Mouse (Mus musculus): Measurements from ENCODE around the gene Otop3. TPM values are rescaled to one million over a fixed set of nuclear protein-coding genes. Genes with fewer than 3 reads are reported as not detected.
A peak's percentile ranks its signal among the peaks of the same experiment; 100 is the strongest.

Otop3 gene
- polyA plus RNA-seq, 1 experiment from 2014 or later = not detected

DNA sequence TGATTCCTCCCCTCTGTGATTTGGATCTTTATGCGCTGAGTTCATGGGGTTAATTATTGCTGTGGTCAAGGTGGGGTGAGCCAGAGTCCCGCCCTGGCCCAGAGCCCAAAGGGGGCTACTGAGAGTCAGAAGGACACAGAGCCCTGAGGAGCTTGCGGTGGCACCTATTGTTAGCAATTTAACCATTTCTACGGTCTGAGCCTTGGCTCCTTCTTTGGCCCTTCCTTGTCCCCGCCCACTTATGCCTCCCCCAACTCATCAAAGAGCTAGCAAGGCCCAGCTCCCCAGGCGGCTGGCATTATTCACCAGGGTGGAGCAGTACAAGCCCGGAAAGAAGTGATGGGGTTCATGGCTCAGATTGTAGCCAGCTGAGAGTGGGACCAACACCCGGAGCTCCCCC lies 27.7 kb upstream of the Otop3 start, which contains the start of gene Otop2:
Gene Otop2 (plus strand): TSS at position 301 of the 400 bp plus-strand sequence.
- 16% methylated on average over 8 of the region's 8 CpGs for WGBS
- Histone ChIP-seq H3K4me1 (replicated peaks; ENCODE audit: control insufficient read depth, insufficient read depth, low read length) (peaks cover 4% of the 10 kb centered on the region; the same call in 1 of the 2 replicates), H3K36me3 (ENCODE audit: control insufficient read depth, insufficient read depth, low read length) (no peaks in the 10 kb centered on the region), H3K9ac (ENCODE audit: low read length) (0 out of 2 replicates have a peak within 1 kb of the TSS, but pooled peaks have one; percentile 6), H3K27ac (ENCODE audit: low read depth, low read length) (no peak within 1 kb of the TSS), H3K27me3 (ENCODE audit: control insufficient read depth, insufficient read depth, low read length) (no peaks in the 10 kb centered on the region), H3K4me3 (ENCODE audit: low read depth, low read length) (no peak within 1 kb of the TSS), H3K9me3 (ENCODE audit: control insufficient read depth, low read length) (no peaks in the 10 kb centered on the region), H3K4me2 (ENCODE audit: low read depth, low read length, severe bottlenecking) (no peak within 1 kb of the TSS)
- DNase-seq (ENCODE audit: low spot score) (no peak), ATAC-seq (replicated peaks; ENCODE audit: low FRiP score) (no peak)

DNA sequence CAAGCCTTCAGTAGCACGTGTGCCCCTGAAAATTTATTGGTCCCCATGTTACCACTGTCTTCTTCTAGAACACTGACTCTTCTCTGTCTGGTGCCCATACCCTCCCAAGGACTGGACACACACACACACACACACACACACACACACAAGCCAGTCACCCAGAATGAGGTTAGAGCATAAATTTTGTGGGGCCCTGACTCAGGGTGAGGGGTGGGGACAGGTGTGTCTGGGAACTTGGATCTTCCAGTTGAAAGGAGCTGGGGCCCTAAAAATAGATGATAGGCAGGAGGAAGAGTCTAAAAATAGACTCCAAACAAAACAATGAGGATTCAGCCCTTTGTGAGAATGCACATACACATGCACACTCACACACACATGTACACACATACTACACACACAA lies 25.8 kb upstream of the Otop3 start:
- H3K4me3 ChIP-seq (ENCODE audit: low read depth, low read length) = no peak overlapping the region
- WGBS = 71% methylated on average over 1 of the region's 1 CpGs
- no peak overlapping the region for H3K27ac ChIP-seq (ENCODE audit: low read depth, low read length)
- DNase-seq (ENCODE audit: low spot score) (no peak), ATAC-seq (replicated peaks; ENCODE audit: low FRiP score) (no peak)
- H3K36me3 ChIP-seq (ENCODE audit: control insufficient read depth, insufficient read depth, low read length) = no peaks in the 10 kb centered on the region
- H3K4me1 ChIP-seq (replicated peaks; ENCODE audit: control insufficient read depth, insufficient read depth, low read length) = peaks cover 4% of the 10 kb centered on the region; the same call in 1 of the 2 replicates
- H3K4me2 ChIP-seq (ENCODE audit: low read depth, low read length, severe bottlenecking) = no peak overlapping the region
- H3K9ac ChIP-seq (ENCODE audit: low read length) = no peak overlapping the region
- no peaks in the 10 kb centered on the region for H3K9me3 ChIP-seq (ENCODE audit: control insufficient read depth, low read length)
- no peaks in the 10 kb centered on the region for H3K27me3 ChIP-seq (ENCODE audit: control insufficient read depth, insufficient read depth, low read length)

DNA sequence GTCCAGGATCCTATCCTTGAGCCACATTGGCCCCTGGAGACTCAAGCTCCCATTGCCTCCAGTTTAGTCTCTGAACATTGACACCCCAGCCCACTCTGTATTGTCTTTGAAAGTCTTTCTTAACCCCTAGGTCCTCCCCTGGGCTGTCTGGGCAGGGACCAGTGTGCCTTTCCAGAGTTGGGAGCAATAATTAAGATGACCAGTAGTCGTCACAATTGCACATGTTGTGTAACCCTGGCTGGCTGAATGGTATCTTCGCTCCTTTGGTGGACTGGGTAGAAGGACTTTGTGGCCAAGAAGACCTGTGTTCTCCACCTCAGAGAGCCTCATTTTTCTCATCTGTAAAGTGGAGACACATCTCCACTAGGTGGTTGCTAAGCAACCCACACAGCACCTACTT lies 20.3 kb upstream of the Otop3 start:
- Histone ChIP-seq H3K4me3 (ENCODE audit: low read depth, low read length) (no peak overlapping the region), H3K4me2 (ENCODE audit: low read depth, low read length, severe bottlenecking) (no peak overlapping the region), H3K27ac (ENCODE audit: low read depth, low read length) (no peak overlapping the region), H3K36me3 (ENCODE audit: control insufficient read depth, insufficient read depth, low read length) (no peaks in the 10 kb centered on the region), H3K9me3 (ENCODE audit: control insufficient read depth, low read length) (no peaks in the 10 kb centered on the region), H3K9ac (ENCODE audit: low read length) (no peak overlapping the region), H3K27me3 (ENCODE audit: control insufficient read depth, insufficient read depth, low read length) (peaks cover 40% of the 10 kb centered on the region), H3K4me1 (replicated peaks; ENCODE audit: control insufficient read depth, insufficient read depth, low read length) (no peaks in the 10 kb centered on the region)
- DNase-seq (ENCODE audit: low spot score) (no peak), ATAC-seq (replicated peaks; ENCODE audit: low FRiP score) (no peak)
- 44% methylated on average over 2 of the region's 2 CpGs for WGBS

DNA sequence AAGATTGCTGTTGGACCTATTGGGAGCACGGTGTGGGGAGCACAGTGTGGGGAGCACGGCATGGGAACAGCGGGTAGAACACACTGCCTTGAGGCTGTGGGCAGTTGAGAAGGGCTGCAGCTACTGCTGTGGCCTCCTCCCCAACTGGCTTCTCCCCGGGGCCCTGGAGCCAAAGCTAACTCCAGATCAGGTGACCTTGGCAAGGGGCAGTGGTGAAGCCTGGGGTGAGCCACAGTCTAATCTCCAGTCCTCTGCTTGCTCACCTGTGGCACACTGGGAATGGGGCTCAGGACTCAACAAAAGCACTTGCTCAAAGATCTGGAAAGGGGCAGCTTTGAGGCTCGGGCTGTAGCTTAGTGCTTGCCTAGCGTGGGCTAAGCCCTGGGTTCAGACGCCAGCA lies 17.3 kb upstream of the Otop3 start:
- H3K36me3 ChIP-seq (ENCODE audit: control insufficient read depth, insufficient read depth, low read length) = no peaks in the 10 kb centered on the region
- no peak overlapping the region for H3K4me3 ChIP-seq (ENCODE audit: low read depth, low read length)
- H3K27me3 ChIP-seq (ENCODE audit: control insufficient read depth, insufficient read depth, low read length) = peaks cover 69% of the 10 kb centered on the region
- H3K27ac ChIP-seq (ENCODE audit: low read depth, low read length) = no peak overlapping the region
- no peak overlapping the region for H3K4me2 ChIP-seq (ENCODE audit: low read depth, low read length, severe bottlenecking)
- no peaks in the 10 kb centered on the region for H3K9me3 ChIP-seq (ENCODE audit: control insufficient read depth, low read length)
- 62% methylated on average over 7 of the region's 7 CpGs for WGBS
- DNase-seq (ENCODE audit: low spot score) (no peak), ATAC-seq (replicated peaks; ENCODE audit: low FRiP score) (no peak)
- peaks cover 1% of the 10 kb centered on the region; the same call in 1 of the 2 replicates for H3K4me1 ChIP-seq (replicated peaks; ENCODE audit: control insufficient read depth, insufficient read depth, low read length)
- H3K9ac ChIP-seq (ENCODE audit: low read length) = no peak overlapping the region

DNA sequence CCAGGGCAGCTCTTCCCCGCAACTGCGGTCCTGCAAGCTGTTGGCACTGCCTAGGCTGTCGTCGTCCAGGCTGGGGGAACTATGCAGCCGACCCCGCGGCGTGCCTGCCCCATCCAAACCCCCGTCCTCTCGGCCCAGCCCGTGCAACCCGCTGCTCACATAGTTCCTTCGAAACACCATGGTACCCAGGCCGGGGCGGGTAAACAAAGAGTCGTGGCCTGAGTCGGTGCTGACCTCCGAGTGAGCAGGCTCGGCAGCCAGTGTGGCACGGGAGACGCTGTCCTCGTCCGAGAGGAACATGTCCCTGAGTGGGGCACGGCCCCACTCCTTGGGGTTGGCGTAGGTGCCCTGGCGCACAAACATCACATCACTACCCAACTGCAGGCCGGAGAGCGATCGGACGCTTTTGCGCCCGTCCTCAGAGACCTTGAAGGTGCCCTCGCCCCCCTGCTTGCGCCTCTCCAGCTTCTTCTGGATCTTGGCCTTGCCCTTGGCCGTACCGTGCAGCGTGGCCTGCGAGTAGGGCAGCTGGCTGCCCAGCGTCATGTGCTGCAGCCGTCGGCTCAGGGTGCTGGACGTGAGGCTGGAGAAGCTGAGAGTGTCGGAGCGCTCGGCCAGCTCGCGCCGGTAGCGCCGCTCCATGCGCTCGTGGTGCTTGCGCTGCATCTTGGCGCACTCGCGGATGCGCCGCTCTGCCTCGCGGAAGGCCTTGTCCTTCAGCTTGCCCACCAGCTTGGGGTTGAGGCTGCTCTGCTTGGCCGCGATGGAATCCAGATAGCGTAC lies 16.1 kb upstream of the Otop3 start:
- DNase-seq (ENCODE audit: low spot score) (no peak), ATAC-seq (replicated peaks; ENCODE audit: low FRiP score) (no peak)
- Histone ChIP-seq H3K4me3 (ENCODE audit: low read depth, low read length) (no peak overlapping the region), H3K9ac (ENCODE audit: low read length) (no peak overlapping the region), H3K9me3 (ENCODE audit: control insufficient read depth, low read length) (no peaks in the 10 kb centered on the region), H3K4me1 (replicated peaks; ENCODE audit: control insufficient read depth, insufficient read depth, low read length) (peaks cover 2% of the 10 kb centered on the region; the same call in 1 of the 2 replicates), H3K36me3 (ENCODE audit: control insufficient read depth, insufficient read depth, low read length) (no peaks in the 10 kb centered on the region), H3K4me2 (ENCODE audit: low read depth, low read length, severe bottlenecking) (no peak overlapping the region), H3K27me3 (ENCODE audit: control insufficient read depth, insufficient read depth, low read length) (peaks cover 81% of the 10 kb centered on the region), H3K27ac (ENCODE audit: low read depth, low read length) (no peak overlapping the region)
- 6% methylated on average over 63 of the region's 63 CpGs for WGBS

DNA sequence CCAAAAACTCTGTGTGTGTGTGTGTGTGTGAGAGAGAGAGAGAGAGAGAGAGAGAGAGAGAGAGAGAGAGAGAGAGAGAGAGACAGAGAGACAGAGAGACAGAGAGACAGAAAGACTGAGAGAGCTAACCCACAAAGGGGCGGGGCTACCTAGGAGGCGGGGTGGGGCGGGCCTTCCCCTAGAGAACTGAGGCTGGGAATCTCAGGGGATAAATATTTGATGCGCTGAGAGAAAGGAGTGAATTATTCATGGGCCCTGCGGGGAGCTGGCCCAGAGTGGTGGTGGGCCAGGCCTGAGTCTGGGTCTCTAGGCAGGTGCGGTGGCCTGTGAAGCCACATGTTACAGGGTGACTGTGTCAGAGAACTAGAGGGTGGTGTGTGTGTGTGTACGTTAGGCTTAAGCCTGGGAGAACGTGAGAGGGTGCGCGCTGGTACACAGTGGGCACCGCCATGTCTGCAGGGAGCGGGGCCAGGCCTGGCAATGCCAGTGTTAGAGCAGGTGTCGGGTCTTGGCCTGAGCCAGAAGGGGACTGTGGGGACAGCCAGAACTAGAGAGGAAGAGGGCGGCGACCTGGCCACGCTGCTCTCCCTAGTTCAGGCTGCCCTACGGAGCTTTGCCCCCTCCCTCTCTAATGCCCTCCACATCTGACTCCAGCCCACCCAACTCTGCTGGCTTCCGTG lies 14.7 kb upstream of the Otop3 start:
- 5% methylated on average over 18 of the region's 18 CpGs for WGBS
- ATAC-seq (replicated peaks; ENCODE audit: low FRiP score) (no peak), DNase-seq (ENCODE audit: low spot score) (no peak)
- peaks cover 89% of the 10 kb centered on the region for H3K27me3 ChIP-seq (ENCODE audit: control insufficient read depth, insufficient read depth, low read length)
- H3K27ac ChIP-seq (ENCODE audit: low read depth, low read length) = no peak overlapping the region
- no peak overlapping the region for H3K9ac ChIP-seq (ENCODE audit: low read length)
- no peak overlapping the region for H3K4me2 ChIP-seq (ENCODE audit: low read depth, low read length, severe bottlenecking)
- peaks cover 2% of the 10 kb centered on the region; the same call in 1 of the 2 replicates for H3K4me1 ChIP-seq (replicated peaks; ENCODE audit: control insufficient read depth, insufficient read depth, low read length)
- no peaks in the 10 kb centered on the region for H3K9me3 ChIP-seq (ENCODE audit: control insufficient read depth, low read length)
- no peaks in the 10 kb centered on the region for H3K36me3 ChIP-seq (ENCODE audit: control insufficient read depth, insufficient read depth, low read length)
- no peak overlapping the region for H3K4me3 ChIP-seq (ENCODE audit: low read depth, low read length)

DNA sequence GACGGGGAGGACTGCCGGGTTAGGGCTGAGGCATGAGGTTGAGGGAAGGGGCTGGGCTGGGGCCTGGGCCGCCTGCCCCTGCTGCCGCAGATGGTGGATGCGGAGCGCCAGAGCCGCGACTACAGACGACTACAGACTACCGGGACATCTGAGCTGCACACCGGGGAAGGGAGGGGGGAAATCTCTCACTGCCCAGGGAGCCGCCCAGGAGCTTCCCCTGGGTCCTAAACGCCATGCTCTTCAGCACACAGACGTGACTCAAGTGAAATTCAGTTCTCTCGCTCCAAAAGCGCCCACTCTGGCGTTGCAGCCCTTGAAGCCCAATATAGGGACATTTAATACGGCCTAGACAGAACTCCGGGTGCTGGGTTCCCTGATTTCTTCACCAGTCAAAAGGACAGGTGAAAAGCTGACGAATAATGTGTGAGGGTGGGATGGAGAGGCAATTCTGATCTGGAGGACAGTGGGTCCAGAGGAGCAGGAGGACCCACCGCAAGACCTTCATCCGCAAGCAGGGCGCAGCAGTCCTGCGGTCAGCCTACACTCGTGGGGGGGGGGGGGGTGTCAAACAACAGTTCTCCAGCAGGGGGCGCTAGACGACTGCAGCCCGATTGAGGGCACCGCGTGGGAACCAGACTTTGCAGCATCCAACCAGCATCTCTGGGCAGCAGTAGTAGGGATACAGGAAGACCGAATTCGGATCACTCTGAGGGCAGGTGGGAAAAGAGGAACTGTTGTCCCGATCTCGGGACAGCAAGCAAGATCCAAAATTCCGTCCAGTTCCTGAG lies 12.4 kb upstream of the Otop3 start, which contains the start of gene Ush1g:
Gene Ush1g (minus strand): TSS at position 136 of the 788 bp plus-strand sequence.
- H3K4me3 ChIP-seq (ENCODE audit: low read depth, low read length) = no peak within 1 kb of the TSS
- H3K4me1 ChIP-seq (replicated peaks; ENCODE audit: control insufficient read depth, insufficient read depth, low read length) = peaks cover 2% of the 10 kb centered on the region; the same call in 1 of the 2 replicates
- H3K27ac ChIP-seq (ENCODE audit: low read depth, low read length) = no peak within 1 kb of the TSS
- no peaks in the 10 kb centered on the region for H3K9me3 ChIP-seq (ENCODE audit: control insufficient read depth, low read length)
- ATAC-seq (replicated peaks; ENCODE audit: low FRiP score) = 0 out of 2 replicates have a peak, but pooled peaks have one; percentile 12
- H3K36me3 ChIP-seq (ENCODE audit: control insufficient read depth, insufficient read depth, low read length) = no peaks in the 10 kb centered on the region
- 0 out of 2 replicates have a peak within 1 kb of the TSS, but pooled peaks have one; percentile 26 for H3K4me2 ChIP-seq (ENCODE audit: low read depth, low read length, severe bottlenecking)
- WGBS = 5% methylated on average over 35 of the region's 35 CpGs
- H3K9ac ChIP-seq (ENCODE audit: low read length) = no peak within 1 kb of the TSS
- peaks cover 77% of the 10 kb centered on the region for H3K27me3 ChIP-seq (ENCODE audit: control insufficient read depth, insufficient read depth, low read length)
- DNase-seq (ENCODE audit: low spot score) = peak; percentile 94

DNA sequence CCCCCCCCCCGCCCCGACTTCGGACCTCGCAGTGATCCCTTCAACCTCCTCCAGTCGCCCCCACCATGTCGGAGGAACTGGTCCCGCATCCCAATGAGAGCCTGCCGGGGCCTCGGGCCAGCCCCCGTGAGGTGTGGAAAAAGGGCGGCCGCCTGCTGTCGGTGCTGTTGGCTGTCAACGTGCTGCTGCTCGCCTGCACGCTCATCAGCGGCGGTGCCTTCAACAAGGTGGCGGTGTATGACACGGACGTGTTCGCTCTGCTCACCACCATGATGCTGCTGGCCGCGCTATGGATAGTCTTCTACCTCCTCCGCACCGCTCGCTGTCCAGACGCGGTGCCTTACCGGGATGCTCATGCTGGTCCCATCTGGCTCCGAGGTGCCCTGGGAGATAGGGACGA lies 11.2 kb upstream of the Otop3 start:
- no peak overlapping the region for H3K9ac ChIP-seq (ENCODE audit: low read length)
- WGBS = 23% methylated on average over 32 of the region's 32 CpGs
- ATAC-seq (replicated peaks; ENCODE audit: low FRiP score) (no peak), DNase-seq (ENCODE audit: low spot score) (peak; percentile 61)
- H3K27ac ChIP-seq (ENCODE audit: low read depth, low read length) = no peak overlapping the region
- peaks cover 64% of the 10 kb centered on the region for H3K27me3 ChIP-seq (ENCODE audit: control insufficient read depth, insufficient read depth, low read length)
- H3K4me3 ChIP-seq (ENCODE audit: low read depth, low read length) = no peak overlapping the region
- no peaks in the 10 kb centered on the region for H3K36me3 ChIP-seq (ENCODE audit: control insufficient read depth, insufficient read depth, low read length)
- no peaks in the 10 kb centered on the region for H3K9me3 ChIP-seq (ENCODE audit: control insufficient read depth, low read length)
- H3K4me1 ChIP-seq (replicated peaks; ENCODE audit: control insufficient read depth, insufficient read depth, low read length) = peaks cover 2% of the 10 kb centered on the region; the same call in 1 of the 2 replicates
- H3K4me2 ChIP-seq (ENCODE audit: low read depth, low read length, severe bottlenecking) = no peak overlapping the region

Data from forebrain, embryonic 11.5 days (tissue).